ENCODE assay signal across 14 mouse cellular contexts in genomic region chr17:4947439-4947838, GRCm38 (mm10). TPM values are rescaled to one million over a fixed set of nuclear protein-coding genes. Genes with fewer than 3 reads are reported as not detected.
DNase-seq lines count a peak whose midpoint lies in the region; ATAC-seq and TF ChIP-seq lines count a peak whose summit lies in the region.
"Had no signal": no experiment of that assay in that cellular context is flagged by ENCODE, and none has a peak within 500 bp of the region (broad histone marks: within the 10 kb centered on the region; RNA-seq: fewer than 3 reads in every experiment).

No protein-coding gene starts in this region.

- H3K4me1 ChIP-seq in kidney, embryonic 14.5 days (ENCODE audit: control insufficient read depth, insufficient read depth, low read length): peaks cover 26% of the 10 kb centered on the region; the same call in 1 of the 2 replicates
- peaks cover 6% of the 10 kb centered on the region for H3K4me1 ChIP-seq in lung, postnatal 0 days (ENCODE audit: insufficient read depth, low read depth, low read length)

- 40% methylated on average over 2 of the region's 2 CpGs for WGBS in kidney, embryonic 14.5 days
- WGBS in lung, postnatal 0 days: 47% methylated on average over 2 of the region's 2 CpGs

- no peak for ATAC-seq in kidney, embryonic 14.5 days (ENCODE audit: low FRiP score, low TSS enrichment)
- peak; percentile 61 for ATAC-seq in lung, postnatal 0 days
- ATAC-seq: hindbrain, embryonic 16.5 days had no signal

- H3K27me3 ChIP-seq in kidney, embryonic 14.5 days (ENCODE audit: control insufficient read depth, insufficient read depth, low read length): no peaks in the 10 kb centered on the region
- H3K27me3 ChIP-seq in lung, postnatal 0 days (replicated peaks; ENCODE audit: insufficient read depth, low read length): no peaks in the 10 kb centered on the region
- H3K27me3 ChIP-seq: limb, embryonic 12.5 days had no signal

- H3K4me3 ChIP-seq in kidney, embryonic 14.5 days (ENCODE audit: low read length): no peak overlapping the region
- no peak overlapping the region for H3K4me3 ChIP-seq in lung, postnatal 0 days (ENCODE audit: low read depth, low read length)
- H3K4me3 ChIP-seq: limb, embryonic 12.5 days had no signal

- H3K4me2 ChIP-seq in kidney, embryonic 14.5 days (replicated peaks; ENCODE audit: low read depth, low read length): no peak overlapping the region
- H3K4me2 ChIP-seq in lung, postnatal 0 days (replicated peaks; ENCODE audit: low read depth, low read length): no peak overlapping the region

- no peak for TF ChIP-seq EP300 in lung, postnatal 0 days (IDR thresholded peaks at IDR 0.05)

- intact Hi-C loops in left cerebral cortex, postnatal 4 days (cut with DNase I): no loop called here

- no peaks in the 10 kb centered on the region for H3K36me3 ChIP-seq in kidney, embryonic 14.5 days (ENCODE audit: control insufficient read depth, insufficient read depth, low read length)
- no peaks in the 10 kb centered on the region for H3K36me3 ChIP-seq in lung, postnatal 0 days (ENCODE audit: insufficient read depth, low read length)
- H3K36me3 ChIP-seq: limb, embryonic 12.5 days had no signal

- no peak for TF ChIP-seq CTCF in lung, postnatal 0 days (IDR thresholded peaks at IDR 0.05)

- no peaks in the 10 kb centered on the region for H3K9me3 ChIP-seq in kidney, embryonic 14.5 days (ENCODE audit: control insufficient read depth, low read length)
- no peaks in the 10 kb centered on the region for H3K9me3 ChIP-seq in lung, postnatal 0 days (ENCODE audit: low read length)
- H3K9me3 ChIP-seq: limb, embryonic 12.5 days had no signal

- DNase-seq in MN1 (ENCODE audit: low spot score): peak; percentile 20
- DNase-seq in fat pad, adult 2 months (ENCODE audit: extremely low read depth, low read depth, low spot score): peak; percentile 98
- DNase-seq in lung, postnatal 0 days (ENCODE audit: low spot score): peak; percentile 66
- DNase-seq in spleen, postnatal 10 days (ENCODE audit: low spot score in 2 of 2): no peak
- no peak for DNase-seq in left cerebral cortex, adult 18-20 months (ENCODE audit: low spot score in 2 of 2)
- DNase-seq in left cerebral cortex, postnatal 4 days: no peak
- DNase-seq in heart, postnatal 4 days: no peak
- DNase-seq: adrenal gland, adult 8-10 months; heart, postnatal 10 days; layer of hippocampus, adult 9-11 months had no signal

- H3K27ac ChIP-seq in kidney, embryonic 14.5 days (ENCODE audit: low read depth, low read length): peak overlapping the region; percentile 66
- H3K27ac ChIP-seq in lung, postnatal 0 days (ENCODE audit: low read length): peak overlapping the region; percentile 71
- H3K27ac ChIP-seq: macrophage had no signal

- H3K9ac ChIP-seq in kidney, embryonic 14.5 days (ENCODE audit: low read depth, low read length): no peak overlapping the region
- no peak overlapping the region for H3K9ac ChIP-seq in lung, postnatal 0 days (replicated peaks; ENCODE audit: low read depth)

RNA-seq across cellular contexts. Expression of gene Arid1b, which starts 46.7 kb away (rescaled TPM):
- polyA plus RNA-seq in kidney, embryonic 14.5 days (2014; fragmentation: Nextera tagmentation; extraction: Ambion mirVana): 17.1 and 19.2 TPM in 2 replicates
- 7.2 and 8.8 TPM in 2 replicates for polyA plus RNA-seq in lung, postnatal 0 days (2015; fragmentation: Nextera tagmentation; extraction: Ambion mirVana)
- 10 to 100 TPM; 72.6 to 72.7 TPM for total RNA-seq in left cerebral cortex, adult 18-20 months (2021)
- 100 to 1,000 TPM; 103 to 107 TPM for total RNA-seq in left cerebral cortex, postnatal 4 days (2021)
- total RNA-seq in heart, postnatal 4 days (2021): 10 to 100 TPM; 40.5 to 41.6 TPM

Comparison
In these comparisons a context has a peak if more than half of its experiments do, and no peak if none do; other contexts are left out.
1. DNase-seq: peak in MN1 (single experiment), fat pad, adult 2 months (single experiment) and lung, postnatal 0 days (single experiment); none in spleen, postnatal 10 days (0 of 2), left cerebral cortex, adult 18-20 months (0 of 2), left cerebral cortex, postnatal 4 days (single experiment) and heart, postnatal 4 days (single experiment).